Mouse (Mus musculus) forebrain, embryonic 16.5 days (tissue): ENCODE results near the gene Washc3. TPM values are rescaled to one million over a fixed set of nuclear protein-coding genes. Genes with fewer than 3 reads are reported as not detected.

Source experiments
- ATAC-seq: fragments of 200-750 bp; cut with Nextera tagmentation; 2 replicates; pipeline ENCODE4 v1.8.0; 2017; ENCODE audit warnings: mild to moderate bottlenecking, moderate library complexity
- H3K27ac ChIP-seq: fragments of 300-500 bp; sonication (generic); 2 replicates; pipeline ENCODE4 v1.5.1; 2014; ENCODE audit warnings: low read length, control low read depth
- H3K27me3 ChIP-seq: fragments of 300-500 bp; sonication (generic); replicated peaks from 2 replicates; pipeline ENCODE4 v1.6.1; 2014; ENCODE audit warnings: low read length; ENCODE audit not compliant: control insufficient read depth, insufficient read depth
- H3K36me3 ChIP-seq: fragments of 300-500 bp; sonication (generic); 2 replicates; pipeline ENCODE4 v1.6.1; 2014; ENCODE audit not compliant: control insufficient read depth, insufficient read depth
- H3K4me1 ChIP-seq: fragments of 300-500 bp; sonication (generic); replicated peaks from 2 replicates; pipeline ENCODE4 v1.6.1; 2014; ENCODE audit warnings: low read length; ENCODE audit not compliant: control insufficient read depth, insufficient read depth
- H3K4me2 ChIP-seq: fragments of 300-500 bp; sonication (generic); 2 replicates; pipeline ENCODE4 v1.6.1; 2014; ENCODE audit warnings: mild to moderate bottlenecking, low read length, control low read depth
- H3K4me3 ChIP-seq: fragments of 300-500 bp; sonication (generic); replicated peaks from 2 replicates; pipeline ENCODE4 v1.5.1; 2014; ENCODE audit warnings: mild to moderate bottlenecking, low read length, control low read depth
- H3K9ac ChIP-seq: fragments of 300-500 bp; sonication (generic); replicated peaks from 2 replicates; pipeline ENCODE4 v1.6.1; 2014; ENCODE audit warnings: low read depth, low read length, control low read depth
- H3K9me3 ChIP-seq: fragments of 300-500 bp; sonication (generic); 2 replicates; pipeline ENCODE4 v1.6.1; 2016; ENCODE audit warnings: low read length; ENCODE audit not compliant: control insufficient read depth
- WGBS: fragments of 180-500 bp; shearing (Covaris S2); extraction: QIAGEN DNeasy Blood & Tissue Kit; methylation state at CpG from one replicate; pipeline ENCODE4 v1.1.7; 2014; 5-methylcytosine and 5-hydroxymethylcytosine counted together
- polyA plus RNA-seq: library from polyadenylated mRNA; unstranded; fragments of >200 nt; fragmentation: Nextera tagmentation; extraction: Ambion mirVana; gene quantifications from 2 replicates; pipeline ENCODE4 v1.2.1, GENCODE M21; 2015

The Washc3 gene
- polyA plus RNA-seq, 1 experiment from 2014 or later = 43.4 TPM

DNA sequence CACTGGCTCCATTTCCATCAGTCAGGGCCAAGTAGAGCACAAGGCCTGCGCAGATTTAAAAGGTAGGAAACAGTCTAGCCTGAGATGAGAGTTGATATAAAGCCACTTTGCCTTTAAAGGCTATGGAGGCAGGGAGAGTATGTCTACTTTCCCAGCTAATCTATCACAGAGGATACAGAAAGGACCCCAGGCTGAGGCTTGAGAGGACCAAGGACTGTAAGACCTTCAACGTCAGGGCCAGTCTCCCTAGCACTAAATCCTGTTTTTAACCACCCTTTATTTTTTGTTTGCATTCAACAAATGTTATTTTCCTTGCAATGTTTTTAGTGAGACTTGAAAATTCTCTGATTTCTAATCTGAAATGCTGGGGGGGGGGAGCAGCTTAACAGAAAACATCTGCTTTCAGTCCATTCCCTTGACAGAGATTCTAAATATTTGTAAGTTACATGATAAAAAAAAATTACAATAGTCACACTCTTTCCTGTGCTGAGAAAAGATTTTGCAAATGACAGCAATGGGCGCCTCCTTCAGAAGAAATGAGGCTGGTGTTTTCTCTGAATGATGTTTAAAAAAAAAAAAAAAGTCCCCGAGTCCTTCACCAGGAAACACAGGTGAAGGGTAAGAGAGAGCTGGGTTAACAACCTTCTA, 83.6 kb downstream of the Washc3 start:
- H3K36me3 ChIP-seq = no peaks in the 10 kb centered on the region
- H3K9ac ChIP-seq = no peak overlapping the region
- no peak overlapping the region for H3K4me2 ChIP-seq
- WGBS = 89% methylated on average over 4 of the region's 4 CpGs
- no peaks in the 10 kb centered on the region for H3K4me1 ChIP-seq
- no peaks in the 10 kb centered on the region for H3K9me3 ChIP-seq
- no peak overlapping the region for H3K27ac ChIP-seq
- no peak overlapping the region for H3K4me3 ChIP-seq
- ATAC-seq = no peak
- H3K27me3 ChIP-seq = no peaks in the 10 kb centered on the region

DNA sequence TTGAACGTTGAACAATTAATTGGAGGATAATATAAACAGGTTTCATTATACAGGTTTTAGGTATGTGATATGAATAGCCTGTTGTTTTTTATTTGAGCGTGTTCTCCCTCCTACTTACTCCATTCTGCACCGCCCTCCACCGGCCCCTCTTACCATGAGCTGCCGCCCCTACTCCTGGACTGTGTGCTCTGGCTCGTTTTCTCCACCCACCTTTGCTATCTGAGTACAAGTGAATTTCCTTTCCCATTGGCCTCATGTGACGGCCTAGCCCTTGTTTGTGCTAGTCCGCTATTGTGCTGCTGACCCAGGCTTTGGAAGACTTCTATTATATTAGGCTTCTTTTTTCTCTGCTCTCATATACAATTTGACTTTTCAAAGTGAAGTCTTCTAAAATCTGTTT, 86.4 kb downstream of the Washc3 start:
- no peaks in the 10 kb centered on the region for H3K9me3 ChIP-seq
- H3K4me3 ChIP-seq = no peak overlapping the region
- H3K27ac ChIP-seq = no peak overlapping the region
- 63% methylated on average over 8 of the region's 8 CpGs for WGBS
- no peak overlapping the region for H3K4me2 ChIP-seq
- H3K9ac ChIP-seq = no peak overlapping the region
- no peaks in the 10 kb centered on the region for H3K36me3 ChIP-seq
- no peaks in the 10 kb centered on the region for H3K27me3 ChIP-seq
- no peak for ATAC-seq
- no peaks in the 10 kb centered on the region for H3K4me1 ChIP-seq

DNA sequence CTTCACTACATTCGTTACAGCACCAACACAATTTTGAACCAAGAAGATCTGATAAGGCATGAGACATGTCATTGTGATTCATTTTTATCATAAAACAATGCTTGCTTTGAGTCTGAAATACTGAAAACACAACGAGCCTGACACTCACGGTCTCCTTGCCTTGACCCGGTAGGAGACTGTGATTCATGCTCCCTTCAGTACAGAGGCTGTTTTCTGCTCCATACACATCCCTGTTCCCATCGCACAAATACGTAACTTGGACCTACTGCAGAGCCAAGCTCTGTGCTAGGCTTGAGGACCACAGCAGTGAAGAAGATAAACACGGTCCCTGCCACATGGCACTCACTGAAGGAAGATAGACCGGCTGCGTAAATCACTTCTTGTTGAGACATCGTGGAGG, 87.2 kb downstream of the Washc3 start:
- Histone ChIP-seq H3K27ac (no peak overlapping the region), H3K4me1 (no peaks in the 10 kb centered on the region), H3K9me3 (no peaks in the 10 kb centered on the region), H3K4me3 (no peak overlapping the region), H3K36me3 (no peaks in the 10 kb centered on the region), H3K4me2 (no peak overlapping the region), H3K9ac (no peak overlapping the region), H3K27me3 (no peaks in the 10 kb centered on the region)
- 91% methylated on average over 10 of the region's 10 CpGs for WGBS
- ATAC-seq = no peak

DNA sequence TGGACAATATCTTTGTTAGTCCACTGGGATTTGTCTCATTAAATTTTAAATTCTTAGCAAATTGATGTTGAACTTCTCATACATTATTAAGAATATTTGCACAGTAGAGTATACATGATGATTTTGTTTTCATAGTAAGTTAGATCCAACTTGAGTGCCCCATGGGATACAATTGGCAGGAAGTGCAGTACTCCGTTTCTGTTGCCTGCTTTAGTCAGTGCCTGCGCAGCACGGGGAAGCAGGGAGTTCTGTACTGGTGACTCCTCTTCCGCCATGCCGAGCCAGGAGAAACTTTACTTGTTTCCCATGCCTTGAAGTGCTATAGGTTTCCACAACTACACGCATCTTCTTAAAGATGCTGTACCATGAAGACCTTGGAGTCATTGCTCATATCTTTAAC, 94.2 kb downstream of the Washc3 start:
- Histone ChIP-seq H3K27me3 (no peaks in the 10 kb centered on the region), H3K9ac (no peak overlapping the region), H3K27ac (no peak overlapping the region), H3K9me3 (no peaks in the 10 kb centered on the region), H3K4me3 (no peak overlapping the region), H3K4me2 (no peak overlapping the region), H3K4me1 (no peaks in the 10 kb centered on the region), H3K36me3 (no peaks in the 10 kb centered on the region)
- ATAC-seq = no peak
- WGBS = 87% methylated on average over 6 of the region's 6 CpGs

Other genes with a start within 250 kb of the Washc3 start
- 6.9 TPM in 1 of 2 replicates, not detected in the other for gene Pmch, start 110.0 kb upstream of the Washc3 start, polyA plus RNA-seq
- gene Parpbp, start 54.2 kb upstream of the Washc3 start, polyA plus RNA-seq = 4.1 and 4.6 TPM in 2 replicates
- 35.6 and 38.7 TPM in 2 replicates for gene Nup37, start 54.1 kb upstream of the Washc3 start, polyA plus RNA-seq
- gene Dram1, start 178.0 kb downstream of the Washc3 start, polyA plus RNA-seq = 0.70 and 0.72 TPM in 2 replicates
- gene Gnptab, start 178.0 kb downstream of the Washc3 start, polyA plus RNA-seq = 17.8 and 18.4 TPM in 2 replicates